Mouse (Mus musculus): Measurements from ENCODE around the gene Cacna1g.

Cacna1g gene

DNA sequence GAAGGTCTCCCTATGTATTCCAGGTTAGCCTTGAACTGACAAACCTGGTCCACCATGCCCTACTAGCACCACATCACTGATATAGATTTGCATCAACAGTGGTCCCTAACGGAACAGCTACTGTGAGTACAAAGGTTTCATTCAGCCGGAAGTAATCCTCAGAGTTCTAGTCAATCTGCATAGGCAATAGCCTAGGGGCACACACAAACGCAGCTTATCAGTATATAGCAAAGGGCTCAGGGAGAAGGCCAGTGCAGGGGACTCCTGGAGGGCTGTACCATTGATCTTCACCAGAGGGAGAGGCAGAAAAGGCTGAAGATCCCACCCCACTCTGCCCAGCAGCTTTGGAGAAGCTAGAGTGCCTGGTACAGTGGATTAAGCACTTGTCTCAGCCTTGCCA lies 27.0 kb downstream of the Cacna1g start:
- no peak for DNase-seq (ENCODE audit: low spot score in 2 of 2)

DNA sequence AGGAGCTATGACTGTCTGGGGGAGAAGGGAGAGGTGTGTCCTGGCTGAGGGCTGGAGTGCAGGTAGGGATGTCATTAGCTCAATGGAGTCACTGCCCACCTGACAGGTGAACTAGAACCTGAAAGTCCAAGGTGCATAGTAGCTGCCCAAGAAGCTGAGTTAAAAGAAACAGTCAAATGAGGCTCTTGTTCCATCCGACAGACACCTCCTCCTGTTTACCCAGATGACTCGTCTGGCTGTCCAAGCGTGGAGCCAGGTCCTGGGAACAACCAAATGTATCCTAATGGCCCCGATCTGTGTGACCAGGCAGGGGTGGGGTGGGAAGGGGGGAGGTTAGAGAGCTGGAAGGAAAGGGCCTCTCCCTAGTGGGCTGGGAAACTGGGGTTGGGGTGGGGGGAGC lies 28.7 kb downstream of the Cacna1g start:
- DNase-seq (ENCODE audit: low spot score in 2 of 2), result no peak

- DNase-seq (ENCODE audit: low spot score in 2 of 2), result no peak
Observed at GRCm38 (mm10) chr11:94444829-94445228, 29.2 kb downstream of the Cacna1g start.

- DNase-seq (ENCODE audit: low spot score in 2 of 2), result no peak
Observed at GRCm38 (mm10) chr11:94441752-94442151, 32.2 kb downstream of the Cacna1g start.

- DNase-seq (ENCODE audit: low spot score in 2 of 2), result no peak
Observed at GRCm38 (mm10) chr11:94441122-94441521, 32.9 kb downstream of the Cacna1g start.

GRCm38 (mm10) chr11:94440421-94440820 lies 33.6 kb downstream of the Cacna1g start:
- DNase-seq (ENCODE audit: low spot score in 2 of 2), result no peak

GRCm38 (mm10) chr11:94429011-94429651 lies 44.9 kb downstream of the Cacna1g start:
- DNase-seq (ENCODE audit: low spot score in 2 of 2), result no peak

GRCm38 (mm10) chr11:94428091-94428835 lies 45.7 kb downstream of the Cacna1g start:
- no peak for DNase-seq (ENCODE audit: low spot score in 2 of 2)

DNA sequence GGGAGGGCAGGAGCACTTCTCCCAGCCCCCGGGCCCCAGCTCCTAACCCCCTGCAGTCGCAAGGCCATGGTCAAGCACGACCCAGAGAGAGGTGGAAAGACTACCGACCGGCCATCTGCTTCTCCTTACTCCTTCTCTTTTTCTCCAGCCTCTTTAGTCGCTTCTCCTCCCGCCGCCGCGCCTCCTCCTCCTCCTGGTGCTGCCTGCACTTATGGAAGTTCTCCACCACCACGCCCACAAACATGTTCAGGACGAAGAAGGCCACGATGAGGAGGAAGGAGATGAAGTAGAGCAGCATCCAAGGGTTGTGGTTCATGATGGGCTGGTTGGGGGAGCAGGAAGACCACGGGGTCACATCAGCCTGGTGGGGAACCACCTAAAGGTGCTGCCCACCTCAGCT lies 48.3 kb downstream of the Cacna1g start:
- no peak for DNase-seq (ENCODE audit: low spot score in 2 of 2)

DNA sequence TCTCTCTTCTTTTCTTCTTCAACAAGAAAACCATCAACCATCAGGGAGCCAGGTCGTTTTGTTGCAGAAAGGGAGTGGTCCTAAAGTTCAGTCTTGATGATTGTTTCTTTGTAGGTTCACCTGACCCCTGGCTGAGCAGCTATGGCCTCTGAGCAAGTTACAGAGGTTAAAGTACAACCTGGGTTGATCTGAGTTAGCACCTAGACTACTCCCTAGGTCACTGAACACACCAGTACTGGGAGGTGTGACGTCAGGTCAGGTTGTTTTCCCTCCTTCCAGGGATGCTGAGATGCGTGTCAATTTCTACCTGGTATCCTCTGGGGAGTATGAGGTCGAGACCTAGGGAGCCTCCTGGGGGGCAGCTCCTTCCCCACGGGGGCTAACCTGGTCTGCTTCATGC lies 48.8 kb downstream of the Cacna1g start:
- DNase-seq (ENCODE audit: low spot score in 2 of 2), result no peak

DNA sequence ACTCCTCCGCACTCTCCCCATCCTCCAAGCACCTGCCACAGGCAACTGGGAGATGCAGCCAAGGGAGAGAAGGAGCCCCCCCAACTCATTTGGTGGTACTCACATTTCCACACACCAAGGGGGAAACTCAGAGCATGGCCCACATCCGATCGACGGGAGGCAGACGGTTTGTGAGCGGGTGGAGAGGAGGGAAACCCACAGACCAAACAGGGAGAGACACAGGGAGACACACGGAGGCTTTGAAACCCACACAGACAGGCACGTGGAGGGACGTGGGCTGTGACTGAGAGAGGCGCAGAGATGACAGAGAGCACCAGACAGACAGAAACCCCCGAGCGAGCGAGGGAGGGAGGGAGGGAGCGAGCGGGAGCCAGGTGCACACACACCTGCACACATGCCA lies 49.6 kb downstream of the Cacna1g start:
- DNase-seq (ENCODE audit: low spot score in 2 of 2), result no peak

DNA sequence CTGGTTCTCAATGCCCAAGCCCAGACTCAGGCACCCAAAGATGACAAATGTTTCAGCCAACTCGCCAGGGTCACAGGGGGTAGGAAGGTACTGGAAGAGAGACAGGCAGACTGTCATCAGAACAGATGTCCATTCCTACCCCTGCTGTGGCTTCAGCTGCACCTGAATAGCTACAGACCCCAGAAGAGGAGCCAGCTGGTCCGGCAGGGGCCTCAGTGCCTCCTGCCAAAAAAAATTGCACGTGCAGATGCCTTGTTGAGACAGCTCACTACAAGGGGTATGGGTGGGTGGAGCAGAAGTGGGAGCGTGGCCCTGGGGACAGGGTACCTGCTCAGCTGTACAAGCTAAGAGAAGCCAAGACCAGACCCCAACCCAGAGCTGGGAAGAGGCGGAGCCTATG lies 50.1 kb downstream of the Cacna1g start:
- no peak for DNase-seq (ENCODE audit: low spot score in 2 of 2)

DNA sequence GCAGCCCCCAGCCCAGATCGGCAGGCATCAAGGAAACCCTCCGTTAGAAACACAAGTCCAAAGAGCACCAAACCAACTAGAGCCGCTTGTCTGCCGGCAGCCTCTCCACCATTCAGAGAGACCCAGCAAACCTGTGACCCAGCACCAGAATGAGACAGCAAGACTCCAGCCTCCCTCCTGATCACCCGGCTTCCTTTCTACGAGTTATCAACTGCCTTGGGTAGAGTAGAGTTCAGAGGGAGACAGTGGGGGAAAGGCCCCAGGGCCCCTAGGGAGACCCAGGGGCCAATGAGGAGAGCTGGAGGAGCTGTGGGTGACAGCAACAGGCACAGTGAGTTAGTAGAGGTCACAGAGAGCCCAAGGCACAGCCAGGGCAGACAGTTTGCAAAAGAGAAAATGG lies 53.0 kb downstream of the Cacna1g start:
- no peak for DNase-seq (ENCODE audit: low spot score in 2 of 2)

DNA sequence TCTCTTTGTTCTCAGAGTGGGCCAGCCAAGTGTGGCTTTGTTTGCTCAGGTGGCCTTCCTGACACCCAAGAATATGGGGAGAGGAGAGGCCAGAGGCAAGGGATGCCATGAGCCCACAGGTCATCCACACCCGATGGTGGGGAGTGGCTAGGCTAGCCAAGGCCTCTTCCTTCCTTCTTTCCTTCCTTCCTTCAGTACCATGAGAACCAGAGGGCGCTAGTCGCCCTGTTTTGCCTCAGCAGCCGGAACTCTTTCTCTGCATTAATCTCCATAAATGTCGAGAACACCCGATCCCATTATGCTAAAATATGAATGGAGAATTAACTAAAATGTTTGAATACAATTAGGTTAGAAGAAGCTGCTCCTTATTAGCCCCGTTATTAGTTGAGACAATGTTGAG lies 53.7 kb downstream of the Cacna1g start:
- DNase-seq (ENCODE audit: low spot score in 2 of 2), result no peak

DNA sequence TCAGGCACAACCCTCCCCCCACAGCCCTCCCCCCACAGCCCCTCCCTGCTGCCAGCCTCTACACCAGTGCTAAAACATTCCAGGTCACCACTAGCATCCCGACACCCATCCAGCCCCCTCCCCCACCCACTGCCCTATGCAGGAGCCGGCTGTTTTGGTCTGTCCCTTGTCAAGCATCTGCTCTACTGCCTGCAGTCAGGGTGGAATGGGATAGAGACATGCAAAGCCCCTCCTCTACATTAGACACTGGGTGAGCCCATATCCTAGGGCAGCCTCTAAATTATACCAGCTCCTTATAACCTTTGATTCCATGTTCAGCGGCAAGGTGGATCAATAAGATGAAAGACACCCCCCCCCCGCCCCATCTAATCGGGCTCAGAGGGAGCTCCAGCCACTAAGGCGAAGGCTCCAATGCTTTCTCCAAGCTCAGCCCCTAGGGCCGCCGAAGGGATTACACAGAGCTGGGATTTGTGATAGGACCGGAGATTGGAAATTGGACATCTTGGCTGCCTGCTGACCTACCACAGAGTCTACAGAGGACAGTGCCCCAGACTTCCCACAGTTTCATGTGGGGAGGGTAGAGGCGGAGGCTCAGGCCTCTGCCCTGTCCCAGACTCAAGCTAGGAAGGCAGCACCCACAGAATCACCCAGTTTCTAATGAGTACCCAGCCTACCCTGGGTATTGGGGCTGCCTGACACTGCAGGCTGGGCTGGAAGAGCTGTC lies 54.8 kb downstream of the Cacna1g start:
- DNase-seq (ENCODE audit: low spot score in 2 of 2), result no peak

- DNase-seq (ENCODE audit: low spot score in 2 of 2), result no peak
Observed at GRCm38 (mm10) chr11:94414042-94414441, 60.0 kb downstream of the Cacna1g start.

GRCm38 (mm10) chr11:94413516-94413915 lies 60.5 kb downstream of the Cacna1g start:
- no peak for DNase-seq (ENCODE audit: low spot score in 2 of 2)

DNA sequence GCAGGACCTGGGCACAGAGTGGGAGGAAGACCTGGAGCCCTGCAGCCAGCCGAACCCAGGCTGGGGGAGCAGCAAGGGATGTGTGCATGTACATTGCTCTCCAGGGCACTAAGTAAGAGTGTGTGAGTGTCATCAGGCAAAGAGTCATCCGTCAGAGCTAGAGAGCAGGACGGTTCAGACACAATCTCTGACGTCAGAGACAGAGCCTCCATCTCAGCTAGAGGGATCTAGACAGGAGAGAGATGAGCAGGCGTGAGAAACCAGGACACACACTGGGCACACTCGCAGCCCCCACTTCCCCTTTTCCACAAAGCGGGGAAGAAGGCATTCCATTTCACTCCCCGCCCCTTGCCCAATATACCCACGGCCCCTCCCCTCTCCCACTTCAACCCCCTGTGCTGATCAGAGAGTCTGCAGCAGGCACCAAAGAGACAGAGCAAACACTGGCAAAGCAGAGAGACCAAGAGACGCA lies 61.0 kb downstream of the Cacna1g start:
- no peak for DNase-seq (ENCODE audit: low spot score in 2 of 2)

DNA sequence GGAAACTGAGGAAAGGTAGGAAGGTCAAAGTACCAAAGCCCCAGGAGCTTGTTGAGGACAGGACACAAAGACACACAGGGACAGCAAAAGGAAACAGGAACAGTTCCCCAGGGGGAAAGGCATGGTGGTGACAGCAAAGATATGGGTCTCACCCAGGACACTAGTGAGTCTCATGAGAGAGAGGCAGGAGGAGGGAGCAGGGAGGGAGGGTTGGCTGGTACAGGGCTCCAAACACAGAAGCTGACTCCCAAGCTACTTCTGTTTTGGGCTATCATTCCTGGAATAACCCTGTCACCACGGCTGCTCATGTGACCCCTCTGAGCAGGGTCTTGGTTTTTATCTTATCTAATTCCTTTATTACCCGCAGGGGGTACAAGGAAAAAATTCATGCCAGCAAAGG lies 61.4 kb downstream of the Cacna1g start:
- DNase-seq (ENCODE audit: low spot score in 2 of 2), result no peak

GRCm38 (mm10) chr11:94407803-94408321 lies 66.1 kb downstream of the Cacna1g start:
- DNase-seq (ENCODE audit: low spot score in 2 of 2), result no peak

DNA sequence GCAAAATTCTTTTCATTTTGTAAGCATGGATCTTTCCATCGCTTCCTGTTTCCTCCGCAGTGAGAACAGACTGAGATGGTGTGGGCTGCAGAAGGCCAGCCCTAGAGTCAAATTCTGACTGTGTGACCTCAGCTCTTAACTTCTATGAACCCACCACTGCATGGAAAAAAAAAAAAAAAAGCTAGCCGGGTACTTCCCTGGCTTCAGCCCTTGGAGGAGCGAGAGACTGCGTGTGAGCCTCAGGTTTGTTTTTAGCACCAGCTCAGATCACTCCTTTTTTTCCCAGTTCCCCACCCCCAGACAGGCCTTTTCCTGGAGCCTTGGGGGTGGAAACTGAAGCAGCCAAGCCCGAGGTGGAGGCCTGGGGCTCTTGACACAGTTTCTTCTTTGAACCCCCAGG lies 68.7 kb downstream of the Cacna1g start:
- no peak for DNase-seq (ENCODE audit: low spot score in 2 of 2)

GRCm38 (mm10) chr11:94404641-94405260 lies 69.2 kb downstream of the Cacna1g start:
- DNase-seq (ENCODE audit: low spot score in 2 of 2), result peak; percentile 48 to 49
